Mouse (Mus musculus) CH12.LX (cell line): Measurements from ENCODE around the gene Klk8. TPM values are rescaled to one million over a fixed set of nuclear protein-coding genes. Genes with fewer than 3 reads are reported as not detected.

Experiments
- DNase-seq: peaks from one replicate; pipeline ENCODE4 v3.0.0-alpha.2; 2013; ENCODE audit errors: extremely low read depth
- H3K27ac ChIP-seq: 2 replicates; pipeline ENCODE4 v1.5.1; 2012; ENCODE audit warnings: low read depth, mild to moderate bottlenecking, control low read depth, moderate library complexity; ENCODE audit not compliant: insufficient read depth
- H3K27me3 ChIP-seq: replicated peaks from 2 replicates; pipeline ENCODE3; 2012; ENCODE audit warnings: inconsistent platforms
- H3K36me3 ChIP-seq, 2 experiments: replicated peaks in 1 of 2; 2 replicates each; pipeline versions ENCODE3 to v1.6.1; 2012; ENCODE audit warnings: inconsistent platforms in 1 of 2, low read length in 1 of 2, mild to moderate bottlenecking in 1 of 2, mixed read lengths in 1 of 2, moderate library complexity in 1 of 2; ENCODE audit not compliant: control insufficient read depth in 1 of 2, insufficient read depth in 1 of 2
- H3K4me1 ChIP-seq, 2 experiments: 2 replicates each; pipeline ENCODE4 v1.6.1; 2012; ENCODE audit warnings: inconsistent platforms in 1 of 2, moderate library complexity in 1 of 2; ENCODE audit not compliant: insufficient read depth in 2 of 2, control insufficient read depth in 1 of 2
- H3K4me2 ChIP-seq: 2 replicates; pipeline ENCODE4 v1.6.1; 2012; ENCODE audit warnings: low read depth, mild to moderate bottlenecking, control low read depth; ENCODE audit not compliant: poor library complexity, insufficient read depth, severe bottlenecking
- H3K4me3 ChIP-seq, 3 experiments: fragments of 150-350 bp in 1 of 3; sonication (generic) in 1 of 3; replicated peaks in 1 of 3; 2 replicates each; pipeline versions ENCODE3 to v1.5.1; 2011 to 2012; ENCODE audit warnings: low read depth in 2 of 3, low read length in 2 of 3, mild to moderate bottlenecking in 2 of 3, moderate library complexity in 2 of 3, control low read depth in 1 of 3, improper control_type of control experiment in 1 of 3, inconsistent platforms in 1 of 3, mixed read lengths in 1 of 3; ENCODE audit not compliant: poor library complexity in 1 of 3
- H3K79me2 ChIP-seq: replicated peaks from 2 replicates; pipeline ENCODE4 v1.6.1; 2012; ENCODE audit warnings: mild to moderate bottlenecking, moderate library complexity; ENCODE audit not compliant: control insufficient read depth, poor library complexity, insufficient read depth, severe bottlenecking; ENCODE audit errors: extremely low read depth
- H3K9ac ChIP-seq: 2 replicates; pipeline ENCODE4 v1.6.1; 2012; ENCODE audit warnings: low read depth, mild to moderate bottlenecking, control low read depth, moderate library complexity; ENCODE audit not compliant: insufficient read depth
- H3K9me3 ChIP-seq: replicated peaks from 2 replicates; pipeline ENCODE3; 2012; ENCODE audit warnings: low read length, inconsistent platforms, mixed read lengths
- BHLHE40 ChIP-seq: IDR thresholded peaks from 2 replicates; pipeline ENCODE4 v1.6.1; 2011; ENCODE audit warnings: mild to moderate bottlenecking, low read depth, low read length, improper control_type of control experiment
- CHD1 ChIP-seq: IDR thresholded peaks from 2 replicates; pipeline ENCODE4 v1.6.1; 2012; ENCODE audit warnings: low read depth, low read length, improper control_type of control experiment, inconsistent platforms
- E2F4 ChIP-seq: IDR thresholded peaks from 2 replicates; pipeline ENCODE4 v1.6.1; 2011; ENCODE audit warnings: low read depth, low read length, improper control_type of control experiment; ENCODE audit not compliant: insufficient replicate concordance
- ETS1 ChIP-seq: conservative IDR thresholded peaks from 2 replicates; pipeline ENCODE4 v1.6.1; 2012; ENCODE audit warnings: low read depth, mild to moderate bottlenecking, inconsistent platforms, low read length, improper control_type of control experiment, moderate library complexity
- GABPA ChIP-seq: IDR thresholded peaks from 2 replicates; pipeline ENCODE4 v1.6.1; 2012; ENCODE audit warnings: low read depth, low read length, improper control_type of control experiment, inconsistent platforms; ENCODE audit not compliant: insufficient replicate concordance
- IRF4 ChIP-seq: IDR thresholded peaks from 2 replicates; pipeline ENCODE4 v1.6.1; 2014; ENCODE audit warnings: low read depth, mild to moderate bottlenecking, inconsistent platforms, low read length, improper control_type of control experiment
- JUND ChIP-seq: conservative IDR thresholded peaks from 2 replicates; pipeline ENCODE4 v1.6.1; 2011; ENCODE audit warnings: low read depth, low read length, improper control_type of control experiment
- KAT2A ChIP-seq: IDR thresholded peaks from 2 replicates; pipeline ENCODE4 v1.6.1; 2012; ENCODE audit warnings: low read length, improper control_type of control experiment, inconsistent platforms; ENCODE audit not compliant: insufficient replicate concordance
- MAFK ChIP-seq: IDR thresholded peaks from 2 replicates; pipeline ENCODE4 v1.6.1; 2011; ENCODE audit warnings: low read length, improper control_type of control experiment; ENCODE audit not compliant: insufficient replicate concordance
- MAX ChIP-seq: IDR thresholded peaks from 2 replicates; pipeline ENCODE4 v1.6.1; 2011; ENCODE audit warnings: low read length, improper control_type of control experiment
- MAZ ChIP-seq: IDR thresholded peaks from 2 replicates; pipeline ENCODE4 v1.6.1; 2012; ENCODE audit warnings: low read depth, mild to moderate bottlenecking, inconsistent platforms, low read length, improper control_type of control experiment, moderate library complexity
- NRF1 ChIP-seq: IDR thresholded peaks from 2 replicates; pipeline ENCODE4 v1.6.1; 2014; ENCODE audit warnings: low read depth, mild to moderate bottlenecking, inconsistent platforms, low read length, improper control_type of control experiment, moderate library complexity
- PAX5 ChIP-seq: IDR thresholded peaks from 2 replicates; pipeline ENCODE4 v1.6.1; 2012; ENCODE audit warnings: low read length, inconsistent platforms, mixed read lengths
- POLR2A ChIP-seq: IDR thresholded peaks from 2 replicates; pipeline ENCODE4 v1.6.1; 2011; ENCODE audit warnings: low read depth, mild to moderate bottlenecking, improper control_type of control experiment, low read length
- RAD21 ChIP-seq: IDR thresholded peaks from 2 replicates; pipeline ENCODE4 v1.6.1; 2011; ENCODE audit warnings: low read depth, mild to moderate bottlenecking, low read length, improper control_type of control experiment, moderate library complexity
- SIN3A ChIP-seq: IDR thresholded peaks from 2 replicates; pipeline ENCODE4 v1.6.1; 2012; ENCODE audit warnings: low read length, improper control_type of control experiment, inconsistent platforms
- SMC3 ChIP-seq: IDR thresholded peaks from 2 replicates; pipeline ENCODE4 v1.6.1; 2011; ENCODE audit warnings: low read depth, low read length, improper control_type of control experiment
- TBP ChIP-seq: conservative IDR thresholded peaks from 2 replicates; pipeline ENCODE4 v1.6.1; 2011; ENCODE audit warnings: low read depth, low read length, improper control_type of control experiment
- TCF12 ChIP-seq: IDR thresholded peaks from 2 replicates; pipeline ENCODE4 v1.6.1; 2014; ENCODE audit warnings: low read depth, mild to moderate bottlenecking, inconsistent platforms, low read length, improper control_type of control experiment
- UBTF ChIP-seq: IDR thresholded peaks from 2 replicates; pipeline ENCODE4 v1.6.1; 2012; ENCODE audit warnings: low read depth, mild to moderate bottlenecking, inconsistent platforms, low read length, improper control_type of control experiment, moderate library complexity
- ZKSCAN1 ChIP-seq: IDR thresholded peaks from 2 replicates; pipeline ENCODE4 v1.6.1; 2012; ENCODE audit warnings: low read depth, inconsistent platforms, low read length, improper control_type of control experiment, borderline replicate concordance
- ZMIZ1 ChIP-seq: IDR thresholded peaks from 2 replicates; pipeline ENCODE4 v1.6.1; 2012; ENCODE audit warnings: low read depth, mild to moderate bottlenecking, inconsistent platforms, low read length, improper control_type of control experiment
- dilution Hi-C: fragments of 300-500 bp; cut with MboI; formaldehyde crosslinking; loops from 2 replicates; pipeline ENCODE4 v1.14.3; 2020; ENCODE audit warnings: low sequenced_read_pairs; ENCODE audit not compliant: extremely low pct_unique_long_range_greater_than_20kb, extremely low pct_ligation_motif_present
- in situ Hi-C: fragments of 300-500 bp; cut with MboI; formaldehyde crosslinking; loops from 3 replicates; pipeline ENCODE4 v1.14.3; 2019; ENCODE audit warnings: low sequenced_read_pairs, low pct_ligation_motif_present, low pct_unique_long_range_greater_than_20kb, mixed read lengths
- polyA plus RNA-seq: library from polyadenylated mRNA; unstranded; fragments of >175 nt; gene quantifications from 2 replicates; pipeline ENCODE4 v1.2.1, GENCODE M21; 2012; ENCODE audit warnings: low read depth; ENCODE audit not compliant: insufficient read length
- total RNA-seq, 2 experiments: library from RNA; depleted of rRNA; stranded (reverse); fragments of 300-350 nt in 1 of 2; fragments of >200 nt in 1 of 2; gene quantifications; 2 replicates each; pipeline ENCODE4 v1.2.3; 2012 to 2014

The Klk8 gene
- total and polyA plus RNA-seq, 3 experiments, result 5.3 to 51.2 (median 5.5) TPM

DNA sequence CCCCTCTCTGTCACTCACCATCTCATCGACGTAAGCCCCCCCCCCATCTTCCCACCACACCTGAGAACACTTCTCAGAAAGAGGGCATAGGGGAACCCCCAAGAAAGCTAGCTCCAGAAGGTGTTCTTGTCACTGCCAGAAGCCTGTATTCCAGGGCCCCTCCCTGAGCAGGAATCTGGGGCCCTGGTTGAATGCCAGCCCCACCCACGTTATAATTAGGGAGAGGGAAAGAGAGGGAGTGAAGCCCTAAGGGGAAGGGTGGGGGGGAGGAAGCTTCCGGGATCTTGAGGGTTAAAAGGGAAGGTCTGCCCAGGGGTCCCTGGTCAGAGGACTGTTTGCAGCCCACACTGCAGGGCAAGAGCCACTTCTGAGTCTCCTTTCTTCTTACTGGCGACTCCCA is 16.6 kb upstream of the Klk8 start, which contains the start of gene Klk10:
Gene Klk10 (plus strand): TSS at position 290 of the 400 bp plus-strand sequence.
- TF ChIP-seq CHD1, result no peak
- no peak for TF ChIP-seq UBTF
- no peak for TF ChIP-seq IRF4
- TF ChIP-seq E2F4, result no peak
- no peak for TF ChIP-seq PAX5
- TF ChIP-seq SIN3A, result no peak
- no peak for TF ChIP-seq NRF1
- Histone ChIP-seq H3K4me2 (no peak within 1 kb of the TSS; the same call in 1 of the 2 replicates), H3K79me2 (no peaks in the 10 kb centered on the region), H3K4me1 (peaks cover 5 to 7% of the 10 kb centered on the region in 2 experiments; a peak in 1 of 4 replicates), H3K36me3 (no peaks in the 10 kb centered on the region), H3K4me3 (no peak within 1 kb of the TSS), H3K9ac (no peak within 1 kb of the TSS), H3K27ac (no peak within 1 kb of the TSS), H3K27me3 (peaks cover 93% of the 10 kb centered on the region), H3K9me3 (no peaks in the 10 kb centered on the region)
- no peak for DNase-seq
- in situ Hi-C loops (loop anchor here (5.0 to 25.0 kb wide), 2 partner anchors 98 to 293 kb away; partner anchors contain the start of gene Iglon5), dilution Hi-C loops (no loop called here)

- peaks cover 5 to 7% of the 10 kb centered on the region in 2 experiments; a peak in 1 of 4 replicates for H3K4me1 ChIP-seq
- dilution Hi-C loops, result no loop called here
- H3K79me2 ChIP-seq, result no peaks in the 10 kb centered on the region
- in situ Hi-C loops, result loop anchor here (5.0 to 25.0 kb wide), 2 partner anchors 99 to 294 kb away; partner anchors contain the start of gene Iglon5
- no peak overlapping the region for H3K9ac ChIP-seq
- H3K36me3 ChIP-seq, result no peaks in the 10 kb centered on the region
- peaks cover 88% of the 10 kb centered on the region for H3K27me3 ChIP-seq
- no peak overlapping the region for H3K27ac ChIP-seq
- H3K4me3 ChIP-seq, result no peak overlapping the region
- TF ChIP-seq CHD1, result no peak
- TF ChIP-seq ZKSCAN1, result no peak
- no peak for TF ChIP-seq MAX
- no peak for TF ChIP-seq TCF12
- TF ChIP-seq MAFK, result no peak
- no peak for TF ChIP-seq MAZ
- TF ChIP-seq BHLHE40, result no peak
- no peak for TF ChIP-seq SMC3
- TF ChIP-seq JUND, result no peak
- no peak for TF ChIP-seq ZMIZ1
- TF ChIP-seq POLR2A, result no peak
- TF ChIP-seq RAD21, result no peak
- no peak for TF ChIP-seq TBP
- no peak for TF ChIP-seq GABPA
- no peak for TF ChIP-seq PAX5
- TF ChIP-seq KAT2A, result no peak
- no peak for TF ChIP-seq ETS1
- no peaks in the 10 kb centered on the region for H3K9me3 ChIP-seq
- no peak overlapping the region; the same call in 1 of the 2 replicates for H3K4me2 ChIP-seq
- no peak for DNase-seq
Measured at GRCm38 (mm10) chr7:43781541-43781940, 15.8 kb upstream of the Klk8 start.
